Mouse (Mus musculus) heart, postnatal 36 days (tissue): ENCODE data around the gene Phgr1. TPM values are rescaled to one million over a fixed set of nuclear protein-coding genes. Genes with fewer than 3 reads are reported as not detected.

Experiments used
- DNase-seq, 2 experiments: peaks; one replicate each; pipeline ENCODE4 v3.0.0; 2021 to 2022
- intact Hi-C: fragments of 180-260 bp; cut with DNase I; formaldehyde crosslinking; loops from one replicate; pipeline ENCODE4 v1.15.1; 2025
- total RNA-seq, 2 experiments: library from RNA; stranded (reverse); gene quantifications; 2 replicates each; pipeline ENCODE4 v1.2.3; 2021

The Phgr1 gene
- total RNA-seq = not detected

- intact Hi-C loops = no loop called here
- no peak for DNase-seq
These were observed at the start of gene Phgr1 for GRCm38 (mm10) chr2:118772158-118772874. Phgr1 (plus strand) TSS chr2:118772769.

- DNase-seq = no peak
- intact Hi-C loops = no loop called here
These were observed 48.7 kb upstream of the Phgr1 start for GRCm38 (mm10) chr2:118723693-118724486.

GRCm38 (mm10) chr2:118725511-118725910, 47.1 kb upstream of the Phgr1 start:
- DNase-seq = no peak
- intact Hi-C loops = no loop called here

- intact Hi-C loops = no loop called here
- no peak for DNase-seq
These were observed 45.7 kb upstream of the Phgr1 start for GRCm38 (mm10) chr2:118726873-118727272.

- DNase-seq = no peak
- intact Hi-C loops = no loop called here
These were observed 44.7 kb upstream of the Phgr1 start for GRCm38 (mm10) chr2:118727911-118728310.

- DNase-seq = no peak
- intact Hi-C loops = no loop called here
These were observed 44.2 kb upstream of the Phgr1 start, which contains the start of gene Plcb2 for GRCm38 (mm10) chr2:118728337-118728736. Plcb2 (minus strand) TSS chr2:118728438.

GRCm38 (mm10) chr2:118729194-118729593, 43.4 kb upstream of the Phgr1 start:
- DNase-seq = no peak
- intact Hi-C loops = no loop called here

GRCm38 (mm10) chr2:118729816-118730621, 42.5 kb upstream of the Phgr1 start:
- DNase-seq = no peak
- intact Hi-C loops = loop anchor here (1.0 kb wide), 2 partner anchors 30 to 92 kb away; no protein-coding TSS in a partner anchor

GRCm38 (mm10) chr2:118730622-118730915, 42.0 kb upstream of the Phgr1 start:
- intact Hi-C loops = loop anchor here (1.0 kb wide), 2 partner anchors 30 to 92 kb away; no protein-coding TSS in a partner anchor

GRCm38 (mm10) chr2:118731981-118732380, 40.6 kb upstream of the Phgr1 start:
- no peak for DNase-seq
- intact Hi-C loops = no loop called here

More at GRCm38 (mm10) chr2:118730622-118730915, 42.0 kb upstream of the Phgr1 start:
- peak; percentile 76 to 79 for DNase-seq

GRCm38 (mm10) chr2:118733341-118733740, 39.2 kb upstream of the Phgr1 start:
- DNase-seq = no peak
- intact Hi-C loops = no loop called here

GRCm38 (mm10) chr2:118740341-118740740, 32.2 kb upstream of the Phgr1 start:
- intact Hi-C loops = no loop called here
- DNase-seq = no peak

- no peak for DNase-seq
- intact Hi-C loops = no loop called here
These were observed 31.4 kb upstream of the Phgr1 start for GRCm38 (mm10) chr2:118741183-118741582.

- peak in 1 of 2 experiments; percentile 24 for DNase-seq
- intact Hi-C loops = loop anchor here (1.0 kb wide), 2 partner anchors 36 to 140 kb away; partner anchors contain the start of gene Disp2
These were observed 29.2 kb upstream of the Phgr1 start for GRCm38 (mm10) chr2:118743261-118743943.

- DNase-seq = no peak
- intact Hi-C loops = loop anchor here (1.0 to 5.0 kb wide), 3 partner anchors 17 to 803 kb away; partner anchors contain the start of genes Bmf, Chp1 and Exd1
These were observed 27.9 kb upstream of the Phgr1 start for GRCm38 (mm10) chr2:118744621-118745020.

GRCm38 (mm10) chr2:118745232-118745884, 27.2 kb upstream of the Phgr1 start, which contains the start of gene Inafm2:
Inafm2 (plus strand) TSS chr2:118745758.
- intact Hi-C loops = loop anchor here (1.0 to 5.0 kb wide), 3 partner anchors 16 to 802 kb away; partner anchors contain the start of genes Bmf, Chp1 and Exd1
- DNase-seq = peak; percentile 89 to 94

- DNase-seq = peak; percentile 45 to 64
- intact Hi-C loops = loop anchor here (1.0 to 5.0 kb wide), 3 partner anchors 15 to 801 kb away; partner anchors contain the start of genes Bmf, Chp1 and Exd1
These were observed 26.4 kb upstream of the Phgr1 start for GRCm38 (mm10) chr2:118745915-118746901.
